Mouse (Mus musculus) Patski (cell line): Measurements from ENCODE around the gene Ppp2r1b. TPM values are rescaled to one million over a fixed set of nuclear protein-coding genes. Genes with fewer than 3 reads are reported as not detected.

Experiments
- ATAC-seq: fragments of 100-300 bp; one replicate; pipeline ENCODE4 v1.8.0; 2021
- CTCF ChIA-PET: fragments of 350-600 bp; sonication (Branson Sonifier 250); formaldehyde crosslinking; loops from one replicate; lab custom pipeline; 2022; ENCODE audit warnings: inconsistent platforms; lab: Charles Lee
- POLR2A ChIA-PET: fragments of 350-600 bp; sonication (Branson Sonifier 250); formaldehyde crosslinking; loops from one replicate; lab custom pipeline; 2022; ENCODE audit warnings: antibody characterized with exemption, inconsistent platforms; lab: Charles Lee
- DNase-seq: peaks from one replicate; pipeline ENCODE4 v3.0.0-alpha.2; 2011; ENCODE audit warnings: low read depth, low spot score
- H3K27me3 ChIP-seq: fragments of 371-371 bp; one replicate; pipeline ENCODE4 v1.5.1; 2021
- CTCF ChIP-seq: fragments of 100-300 bp; IDR thresholded peaks from one replicate; pipeline ENCODE4 v1.5.1; 2021
- in situ Hi-C: fragments of 300-500 bp; cut with MboI; formaldehyde crosslinking; loops from 3 replicates; pipeline ENCODE4 v1.11.1; 2018; ENCODE audit warnings: low pct_unique_long_range_greater_than_20kb, mixed read lengths
- polyA plus RNA-seq: library from polyadenylated mRNA; unstranded; gene quantifications from one replicate; pipeline ENCODE4 v1.2.3, GENCODE M21; 2021

Ppp2r1b gene
- polyA plus RNA-seq, 1 experiment from 2014 or later = 34.9 TPM

GRCm38 (mm10) chr9:50835068-50835705, 9.9 kb upstream of the Ppp2r1b start:
- no peaks in the 10 kb centered on the region for H3K27me3 ChIP-seq
- in situ Hi-C loops = no loop called here
- DNase-seq (no peak), ATAC-seq (no peak)
- ChIA-PET POLR2A (interaction anchor here (1.2 kb wide), 1 partner anchor 11 kb away, joined by 3 read pairs; no protein-coding TSS in a partner anchor), CTCF (interaction anchor here (1.2 to 1.6 kb wide), 3 partner anchors 9 to 11 kb away, joined by 3 to 6 read pairs (median 4); partner anchors contain the start of gene Ppp2r1b)
- no peak for TF ChIP-seq CTCF

GRCm38 (mm10) chr9:50836097-50836496, 9.0 kb upstream of the Ppp2r1b start:
- CTCF ChIA-PET = interaction anchor here (1.2 kb wide), 1 partner anchor 12 kb away, joined by 3 read pairs; no protein-coding TSS in a partner anchor
- in situ Hi-C loops = no loop called here
- ATAC-seq = no peak

DNA sequence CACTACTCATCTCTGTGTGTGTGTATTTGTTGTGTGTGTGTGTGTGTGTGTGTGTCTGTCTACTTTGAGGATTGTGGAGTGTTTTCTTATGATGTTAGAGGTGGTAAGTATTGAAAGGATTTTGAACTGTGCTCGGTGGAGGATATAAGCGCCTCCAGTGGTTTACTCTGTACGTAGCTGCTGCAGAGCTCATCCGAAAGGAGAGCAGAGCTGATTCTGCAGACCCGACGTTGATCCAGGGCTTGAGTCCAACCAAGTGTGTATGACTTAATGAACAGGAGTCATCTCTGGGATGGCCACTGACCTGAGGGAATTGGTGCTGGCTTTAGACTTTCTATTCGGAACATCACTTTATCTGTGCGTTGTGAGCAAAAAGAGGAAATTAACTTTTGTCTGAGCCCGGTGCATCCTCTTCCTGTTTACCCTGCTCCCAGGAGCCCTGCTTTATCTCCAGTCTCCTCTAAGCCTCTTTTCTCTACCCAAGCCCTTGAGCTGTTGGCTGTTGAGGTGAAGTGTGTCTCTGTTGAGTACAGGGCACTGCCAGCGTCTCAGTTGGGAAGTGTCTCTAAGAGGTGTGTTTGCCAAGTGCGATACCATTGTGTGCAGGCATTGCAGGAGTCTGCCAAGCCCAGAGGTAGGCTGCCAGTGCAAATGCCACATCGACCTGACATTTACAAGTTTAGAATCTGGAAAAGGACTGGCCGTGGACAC, 3.9 kb upstream of the Ppp2r1b start:
- POLR2A ChIA-PET = no interaction called here

More at GRCm38 (mm10) chr9:50836097-50836496, 9.0 kb upstream of the Ppp2r1b start:
- TF ChIP-seq CTCF = no peak
- H3K27me3 ChIP-seq = no peaks in the 10 kb centered on the region
- DNase-seq = no peak
- POLR2A ChIA-PET = no interaction called here

DNA sequence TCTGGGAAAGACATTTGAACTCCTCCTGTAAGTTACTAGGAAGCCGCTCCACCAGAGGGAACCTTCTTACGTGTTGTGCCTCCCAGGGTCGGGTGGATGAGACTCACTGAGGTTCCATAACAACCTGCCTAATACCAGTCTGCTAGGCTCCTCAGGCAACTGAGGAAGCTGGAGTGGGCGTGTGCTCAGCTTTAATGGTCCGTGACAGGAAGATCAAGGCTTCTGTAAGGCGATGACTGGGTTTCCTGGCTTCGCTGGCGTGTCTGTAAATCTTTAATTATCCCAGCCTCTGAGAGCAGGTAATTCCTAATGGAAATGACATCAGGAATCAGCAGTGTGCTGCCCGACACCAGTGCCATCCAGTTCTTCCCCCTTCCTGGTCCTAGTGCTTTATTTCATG, 446 bp downstream of the Ppp2r1b start:
- TF ChIP-seq CTCF = no peak
- ChIA-PET POLR2A (no interaction called here), CTCF (interaction anchor here (2.5 kb wide), 1 partner anchor 11 kb away, joined by 6 read pairs; no protein-coding TSS in a partner anchor)
- ATAC-seq (peak; percentile 75), DNase-seq (peak; percentile 60)
- H3K27me3 ChIP-seq = no peaks in the 10 kb centered on the region
- in situ Hi-C loops = no loop called here

More for the DNA sequence above, 3.9 kb upstream of the Ppp2r1b start:
- no peaks in the 10 kb centered on the region for H3K27me3 ChIP-seq
- CTCF ChIA-PET = no interaction called here
- in situ Hi-C loops = no loop called here
- ATAC-seq (no peak), DNase-seq (no peak)
- no peak for TF ChIP-seq CTCF

DNA sequence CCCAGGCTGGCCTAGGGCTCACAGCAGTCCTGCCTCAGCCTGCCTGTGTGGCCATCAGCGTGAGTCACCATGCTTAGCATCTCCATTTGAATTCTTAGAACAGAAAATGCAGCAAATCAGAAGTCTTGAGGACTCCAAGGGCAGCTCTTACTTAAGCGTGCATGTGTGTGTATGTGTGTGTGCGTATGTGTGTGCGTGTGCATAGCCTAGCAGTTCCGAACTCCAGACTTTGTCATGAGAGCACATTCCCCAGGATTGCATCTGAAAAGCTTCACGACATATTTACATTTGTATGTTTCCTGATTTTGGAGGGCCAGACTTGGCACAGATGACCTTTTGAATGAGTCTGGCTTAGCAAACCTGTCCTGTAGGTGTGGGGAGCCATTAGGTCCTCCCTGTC, 2.0 kb downstream of the Ppp2r1b start:
- TF ChIP-seq CTCF = no peak
- ATAC-seq (no peak), DNase-seq (no peak)
- CTCF ChIA-PET = interaction anchor here (0.8 to 4.7 kb wide), 5 partner anchors 10 to 445 kb away, joined by 3 to 33 read pairs (median 5); no protein-coding TSS in a partner anchor
- in situ Hi-C loops = no loop called here
- POLR2A ChIA-PET = no interaction called here
- H3K27me3 ChIP-seq = no peaks in the 10 kb centered on the region

DNA sequence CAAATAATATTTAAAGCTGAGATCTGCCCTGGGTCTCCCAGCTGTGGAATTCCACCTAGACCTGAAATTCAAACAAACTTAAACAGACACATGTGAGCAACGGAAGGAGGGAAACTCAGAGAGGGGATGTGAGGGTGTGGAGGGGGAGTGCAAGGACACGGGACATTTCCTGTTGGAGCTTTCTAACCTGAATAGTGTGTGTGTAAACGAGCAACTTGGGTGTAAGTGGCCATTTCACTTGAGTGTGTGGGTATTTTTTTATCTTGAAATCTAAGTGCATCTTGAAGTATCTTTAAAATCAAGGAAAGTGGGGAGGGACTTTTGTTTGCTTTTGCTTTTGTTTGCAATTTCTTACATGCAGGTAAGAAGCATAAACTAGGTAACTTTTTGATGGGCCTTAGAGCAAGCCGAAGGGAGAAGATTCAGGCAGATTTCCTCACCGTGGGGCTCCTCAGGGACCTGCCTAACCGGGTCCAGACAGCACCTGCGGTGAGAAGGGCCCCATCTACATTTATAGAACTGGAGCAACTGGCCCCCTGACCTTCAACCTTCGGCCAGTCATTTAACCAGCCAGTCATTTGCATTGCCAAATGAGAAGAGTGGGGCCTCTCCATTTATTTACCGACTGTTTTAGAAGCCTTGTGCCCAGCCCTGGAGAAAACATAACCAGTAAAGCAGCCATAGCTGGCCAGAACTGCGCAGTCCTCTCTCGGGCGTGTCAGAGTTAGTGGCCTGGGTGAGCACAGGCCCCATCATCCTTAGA, 2.7 kb downstream of the Ppp2r1b start:
- ChIA-PET POLR2A (no interaction called here), CTCF (interaction anchor here (1.4 to 4.7 kb wide), 3 partner anchors 9 to 445 kb away, joined by 3 to 33 read pairs (median 5); no protein-coding TSS in a partner anchor)
- TF ChIP-seq CTCF = no peak
- H3K27me3 ChIP-seq = no peaks in the 10 kb centered on the region
- ATAC-seq (no peak), DNase-seq (no peak)
- in situ Hi-C loops = no loop called here

DNA sequence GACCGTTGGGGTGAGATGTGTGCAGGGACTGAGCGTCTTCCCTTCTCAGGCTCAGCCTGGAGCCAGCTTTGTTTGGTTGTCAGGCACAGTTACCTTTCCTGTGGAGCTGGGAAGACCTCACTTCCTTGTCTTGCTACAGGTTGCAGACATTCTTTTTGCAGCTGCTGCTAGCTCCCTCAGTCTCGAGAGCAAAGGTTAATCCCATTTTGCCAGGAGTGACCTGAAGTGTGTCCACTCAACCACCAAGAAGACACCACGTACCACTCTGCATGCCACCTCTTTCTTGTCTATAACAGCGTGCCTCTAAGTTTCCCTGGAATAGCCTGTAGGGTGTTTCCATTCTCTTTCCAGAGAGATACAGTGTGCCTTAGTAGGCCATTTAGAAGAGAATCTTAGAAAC, 3.7 kb downstream of the Ppp2r1b start:
- in situ Hi-C loops = no loop called here
- no peaks in the 10 kb centered on the region for H3K27me3 ChIP-seq
- ChIA-PET CTCF (interaction anchor here (1.5 to 4.7 kb wide), 5 partner anchors 36 to 303 kb away, joined by 3 to 33 read pairs (median 4); no protein-coding TSS in a partner anchor), POLR2A (no interaction called here)
- TF ChIP-seq CTCF = no peak
- ATAC-seq (no peak), DNase-seq (no peak)

- H3K27me3 ChIP-seq = no peaks in the 10 kb centered on the region
- in situ Hi-C loops = no loop called here
- ChIA-PET POLR2A (interaction anchor here (0.6 to 1.2 kb wide), 2 partner anchors 157 to 159 kb away, joined by 3 to 4 read pairs; no protein-coding TSS in a partner anchor), CTCF (interaction anchor here (1.1 to 4.7 kb wide), 6 partner anchors 36 to 303 kb away, joined by 3 to 33 read pairs (median 4); no protein-coding TSS in a partner anchor)
- ATAC-seq (peak; percentile 23), DNase-seq (no peak)
- peak; percentile 86 for TF ChIP-seq CTCF
Measured at GRCm38 (mm10) chr9:50849249-50849648, 4.1 kb downstream of the Ppp2r1b start.

DNA sequence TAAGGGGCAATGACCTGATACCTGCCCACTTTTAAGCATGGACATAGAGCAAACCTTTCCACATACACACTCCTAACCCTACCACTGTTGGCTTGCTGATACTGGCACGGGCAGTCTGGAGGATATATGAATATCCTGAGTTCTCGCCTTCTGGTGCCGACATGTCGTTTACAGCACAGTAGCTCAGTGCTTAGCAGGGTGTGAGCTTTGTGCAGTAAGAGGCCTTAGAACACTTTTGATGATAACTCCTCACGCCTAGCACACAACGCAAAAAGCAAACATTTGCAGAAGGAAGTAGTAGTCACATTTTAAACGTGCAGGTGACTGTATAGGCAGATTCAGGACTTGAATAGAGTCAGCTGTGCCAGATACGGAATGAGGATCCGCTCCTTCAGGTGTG, 4.7 kb downstream of the Ppp2r1b start:
- in situ Hi-C loops = loop anchor here (5.0 kb wide), 2 partner anchors 158 to 303 kb away; partner anchors contain the start of gene Sik2
- ChIA-PET POLR2A (interaction anchor here (0.6 to 1.2 kb wide), 2 partner anchors 157 to 158 kb away, joined by 3 to 4 read pairs; no protein-coding TSS in a partner anchor), CTCF (interaction anchor here (0.9 to 4.7 kb wide), 8 partner anchors 35 to 302 kb away, joined by 3 to 33 read pairs (median 4); no protein-coding TSS in a partner anchor)
- no peak for DNase-seq
- no peak for ATAC-seq
- no peaks in the 10 kb centered on the region for H3K27me3 ChIP-seq
- TF ChIP-seq CTCF = no peak

DNA sequence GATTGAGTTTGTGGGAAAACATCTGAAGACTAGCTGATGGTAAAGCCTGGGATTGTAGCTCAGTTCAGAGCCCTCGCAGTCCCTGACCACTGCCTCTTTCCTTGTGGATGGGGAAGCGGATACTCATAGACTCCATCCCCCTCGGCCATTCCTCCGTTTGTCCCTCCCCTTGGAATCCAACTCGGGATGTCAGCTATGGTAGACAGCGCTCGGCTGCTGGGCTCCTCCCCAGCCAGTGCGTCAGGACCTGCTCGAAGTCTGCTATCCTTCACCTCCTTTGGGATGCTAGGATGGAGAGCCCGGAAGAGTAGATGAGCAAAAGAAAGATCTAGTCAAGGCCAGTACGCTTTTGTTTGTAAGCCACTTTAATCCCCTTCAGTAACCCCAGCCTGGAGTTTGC, 5.2 kb downstream of the Ppp2r1b start:
- DNase-seq (no peak), ATAC-seq (no peak)
- in situ Hi-C loops = loop anchor here (5.0 kb wide), 2 partner anchors 157 to 302 kb away; partner anchors contain the start of gene Sik2
- ChIA-PET POLR2A (interaction anchor here (1.2 kb wide), 1 partner anchor 158 kb away, joined by 4 read pairs; no protein-coding TSS in a partner anchor), CTCF (interaction anchor here (0.9 to 4.7 kb wide), 7 partner anchors 35 to 302 kb away, joined by 3 to 33 read pairs (median 3); no protein-coding TSS in a partner anchor)
- no peak for TF ChIP-seq CTCF
- H3K27me3 ChIP-seq = no peaks in the 10 kb centered on the region
